In the genomic region with DNA sequence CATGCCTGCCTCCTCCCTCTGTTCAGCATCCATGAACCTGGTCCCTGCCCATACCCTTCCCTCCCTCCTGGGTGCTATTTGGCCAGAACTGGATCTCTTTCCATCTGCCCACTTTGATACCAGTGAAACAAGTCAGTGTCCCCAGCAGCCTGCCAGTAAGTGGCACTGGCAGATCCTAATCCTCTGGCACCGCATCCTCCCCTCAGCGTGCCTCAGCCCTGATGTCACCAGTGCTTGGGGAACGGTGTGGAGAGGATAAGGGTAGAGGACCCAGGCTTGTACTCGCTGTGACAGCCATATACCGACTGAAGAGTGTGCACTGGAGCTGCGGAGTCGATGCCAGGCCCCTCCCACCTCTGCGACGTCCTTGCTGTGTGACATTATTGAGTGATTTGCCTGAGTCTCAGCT, we compare ENCODE assay signal across 11 mouse cellular contexts.
DNase-seq lines count a peak whose midpoint lies in the region; ATAC-seq lines count a peak whose summit lies in the region.
"Had no signal": no experiment of that assay in that cellular context is flagged by ENCODE, and none has a peak within 500 bp of the region (broad histone marks: within the 10 kb centered on the region; RNA-seq: fewer than 3 reads in every experiment).

No protein-coding gene starts in this region.

- no peak overlapping the region for H3K4me3 ChIP-seq in midbrain, embryonic 12.5 days
- H3K4me3 ChIP-seq: erythroblast, embryonic 14.5 days; intestine, embryonic 15.5 days; liver, embryonic 12.5 days had no signal

- peak; percentile 71 for DNase-seq in adrenal gland, adult 2 months
- no peak for DNase-seq in adrenal gland, postnatal 4 days (ENCODE audit: low spot score in 2 of 2)
- DNase-seq in adrenal gland, adult 8-10 months = peak; percentile 37
- DNase-seq in cerebellum, postnatal 25 days = peak; percentile 75 to 76
- DNase-seq in natural killer cell, adult 2 months (ENCODE audit: low spot score in 2 of 2) = no peak
- DNase-seq in kidney, postnatal 36 days = no peak
- DNase-seq in thymus, postnatal 36 days = no peak

- no peak overlapping the region for H3K4me2 ChIP-seq in midbrain, embryonic 12.5 days (replicated peaks)
- H3K4me2 ChIP-seq: intestine, embryonic 15.5 days; liver, embryonic 12.5 days had no signal

- H3K27ac ChIP-seq in midbrain, embryonic 12.5 days (replicated peaks) = no peak overlapping the region
- H3K27ac ChIP-seq: intestine, embryonic 15.5 days; liver, embryonic 12.5 days had no signal

- H3K9me3 ChIP-seq in midbrain, embryonic 12.5 days = no peaks in the 10 kb centered on the region
- H3K9me3 ChIP-seq: intestine, embryonic 15.5 days; liver, embryonic 12.5 days had no signal

- H3K4me1 ChIP-seq in midbrain, embryonic 12.5 days = peaks cover 25% of the 10 kb centered on the region
- H3K4me1 ChIP-seq: intestine, embryonic 15.5 days; liver, embryonic 12.5 days had no signal

- ATAC-seq in midbrain, embryonic 12.5 days (ENCODE audit: low FRiP score, low read depth) = no peak
- ATAC-seq: intestine, embryonic 15.5 days; liver, embryonic 12.5 days had no signal

- no peaks in the 10 kb centered on the region for H3K36me3 ChIP-seq in midbrain, embryonic 12.5 days
- H3K36me3 ChIP-seq: intestine, embryonic 15.5 days; liver, embryonic 12.5 days had no signal

- H3K27me3 ChIP-seq in midbrain, embryonic 12.5 days = no peaks in the 10 kb centered on the region
- H3K27me3 ChIP-seq: intestine, embryonic 15.5 days; liver, embryonic 12.5 days had no signal

- H3K9ac ChIP-seq in midbrain, embryonic 12.5 days (replicated peaks) = peak overlapping the region; percentile 3; the same call in 1 of the 2 replicates
- H3K9ac ChIP-seq: intestine, embryonic 15.5 days; liver, embryonic 12.5 days had no signal

- WGBS in midbrain, embryonic 12.5 days = 59% methylated on average over 9 of the region's 9 CpGs

Comparison
In these comparisons a context has a peak if more than half of its experiments do, and no peak if none do; other contexts are left out.
1. DNase-seq: peak in adrenal gland, adult 2 months (single experiment), adrenal gland, adult 8-10 months (single experiment) and cerebellum, postnatal 25 days (2 of 2); none in adrenal gland, postnatal 4 days (0 of 2), natural killer cell, adult 2 months (0 of 2), kidney, postnatal 36 days (0 of 2) and thymus, postnatal 36 days (0 of 2).